Mouse (Mus musculus) colon, adult 2 months (tissue): ENCODE data around the gene Phactr1. TPM values are rescaled to one million over a fixed set of nuclear protein-coding genes. Genes with fewer than 3 reads are reported as not detected.

Experiments
- polyA plus RNA-seq: library from polyadenylated mRNA; depleted of rRNA; stranded (reverse); fragments of >200 nt; gene quantifications from 2 replicates; pipeline ENCODE4 v1.2.3, GENCODE M21; 2012; rRNA removed

Gene Phactr1
- polyA plus RNA-seq = 0.98 and 1.2 TPM in 2 replicates

GRCm38 (mm10) chr13:42680391-42680994 is at the start of gene Phactr1:
TSS of gene Phactr1 (plus strand) at chr13:42680623.

GRCm38 (mm10) chr13:43171020-43171710 is 490.7 kb downstream of the Phactr1 start, which contains the start of gene Tbc1d7:
TSS of gene Tbc1d7 (minus strand) at chr13:43171501.

